Mouse (Mus musculus) myocyte (in vitro differentiated cells): ENCODE measurements at regions not wholly inside any gene's neighbourhood (a gene's known extent, or its start where the extent isn't known, plus 50 kb on each side); places are given as distances from the start of the nearest gene placed in this dataset.

Experiments
- H3K27me3 ChIP-seq: one replicate; pipeline ENCODE4 v1.6.1; 2011; ENCODE audit not compliant: control insufficient read depth, insufficient read depth, insufficient read length
- H3K36me3 ChIP-seq: one replicate; pipeline ENCODE4 v1.6.1; 2011; ENCODE audit not compliant: control insufficient read depth, insufficient read depth
- H3K4me2 ChIP-seq: one replicate; pipeline ENCODE4 v1.6.1; 2011; ENCODE audit warnings: low read depth, control low read depth
- H3K4me3 ChIP-seq: one replicate; pipeline ENCODE4 v1.5.1; 2011; ENCODE audit warnings: mild to moderate bottlenecking, control low read depth, moderate library complexity
- H3K79me2 ChIP-seq: one replicate; pipeline ENCODE4 v1.6.1; 2011; ENCODE audit not compliant: control insufficient read depth, insufficient read depth
- H3ac ChIP-seq: one replicate; pipeline ENCODE4 v1.6.1; 2011; ENCODE audit not compliant: control insufficient read depth, insufficient read length
- CEBPB ChIP-seq: IDR thresholded peaks from 2 replicates; pipeline ENCODE4 v1.6.1; 2011; ENCODE audit warnings: mild to moderate bottlenecking, moderate library complexity; ENCODE audit not compliant: poor library complexity, insufficient read depth, severe bottlenecking
- E2F4 ChIP-seq: IDR thresholded peaks from one replicate; pipeline ENCODE4 v1.6.1; 2011; ENCODE audit warnings: mild to moderate bottlenecking, control low read depth, moderate library complexity; ENCODE audit not compliant: insufficient read depth
- MAX ChIP-seq: IDR thresholded peaks from one replicate; pipeline ENCODE4 v1.6.1; 2011; ENCODE audit warnings: low read depth, mild to moderate bottlenecking, control low read depth
- MYOD1 ChIP-seq, 3 experiments: IDR thresholded peaks; one replicate each; pipeline ENCODE4 v1.6.1; 2011; ENCODE audit warnings: control low read depth in 2 of 3, low read depth in 2 of 3, mild to moderate bottlenecking in 2 of 3, moderate library complexity in 1 of 3; ENCODE audit not compliant: insufficient read length in 2 of 3, control insufficient read depth in 1 of 3
- MYOG ChIP-seq, 3 experiments: IDR thresholded peaks; one replicate each; pipeline ENCODE4 v1.6.1; 2011; ENCODE audit warnings: control low read depth in 2 of 3, low read depth in 2 of 3, mild to moderate bottlenecking in 2 of 3; ENCODE audit not compliant: insufficient read length in 2 of 3, control insufficient read depth in 1 of 3, insufficient read depth in 1 of 3
- POLR2A ChIP-seq: IDR thresholded peaks from one replicate; pipeline ENCODE4 v1.6.1; 2011; ENCODE audit warnings: low read depth, mild to moderate bottlenecking, control low read depth, moderate library complexity; ENCODE audit not compliant: insufficient read length
- POLR2AphosphoS2 ChIP-seq: IDR thresholded peaks from one replicate; pipeline ENCODE4 v1.6.1; 2011; ENCODE audit warnings: low read depth, control low read depth; ENCODE audit not compliant: insufficient read length
- REST ChIP-seq: IDR thresholded peaks from one replicate; pipeline ENCODE4 v1.6.1; 2011; ENCODE audit warnings: mild to moderate bottlenecking, control low read depth, moderate library complexity; ENCODE audit not compliant: insufficient read depth, insufficient read length
- SRF ChIP-seq: IDR thresholded peaks from one replicate; pipeline ENCODE4 v1.6.1; 2011; ENCODE audit warnings: low read depth; ENCODE audit not compliant: control insufficient read depth, insufficient read length
- TCF12 ChIP-seq: IDR thresholded peaks from one replicate; pipeline ENCODE4 v1.6.1; 2011; ENCODE audit warnings: mild to moderate bottlenecking, control low read depth; ENCODE audit not compliant: poor library complexity, insufficient read depth, severe bottlenecking
- TCF3 ChIP-seq: IDR thresholded peaks from one replicate; pipeline ENCODE4 v1.6.1; 2011; ENCODE audit warnings: low read depth, control low read depth; ENCODE audit not compliant: insufficient read length
- USF1 ChIP-seq: IDR thresholded peaks from one replicate; pipeline ENCODE4 v1.6.1; 2011; ENCODE audit warnings: low read depth, mild to moderate bottlenecking, control low read depth, moderate library complexity

DNA sequence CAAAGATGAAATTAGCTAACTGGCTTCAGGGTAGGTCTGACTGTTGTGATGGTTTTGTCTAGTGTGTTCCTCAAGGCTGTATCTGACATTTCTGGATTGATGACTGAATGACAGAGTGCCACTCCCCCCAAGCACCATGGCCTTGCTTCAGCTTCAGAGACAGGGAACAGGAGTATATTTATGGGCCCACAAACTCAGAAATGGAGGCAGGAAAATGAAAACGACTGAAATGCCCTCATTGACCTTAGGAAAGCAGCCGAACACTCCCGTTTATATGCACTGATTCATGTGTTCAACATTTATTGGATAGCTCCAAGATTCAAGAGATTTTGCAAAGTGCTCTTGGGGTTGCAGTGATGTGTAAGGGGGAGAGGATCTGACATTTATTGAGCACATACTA, 288.3 kb downstream of the Slc4a3 start:
- Histone ChIP-seq H3ac (no peak overlapping the region), H3K27me3 (no peaks in the 10 kb centered on the region)

DNA sequence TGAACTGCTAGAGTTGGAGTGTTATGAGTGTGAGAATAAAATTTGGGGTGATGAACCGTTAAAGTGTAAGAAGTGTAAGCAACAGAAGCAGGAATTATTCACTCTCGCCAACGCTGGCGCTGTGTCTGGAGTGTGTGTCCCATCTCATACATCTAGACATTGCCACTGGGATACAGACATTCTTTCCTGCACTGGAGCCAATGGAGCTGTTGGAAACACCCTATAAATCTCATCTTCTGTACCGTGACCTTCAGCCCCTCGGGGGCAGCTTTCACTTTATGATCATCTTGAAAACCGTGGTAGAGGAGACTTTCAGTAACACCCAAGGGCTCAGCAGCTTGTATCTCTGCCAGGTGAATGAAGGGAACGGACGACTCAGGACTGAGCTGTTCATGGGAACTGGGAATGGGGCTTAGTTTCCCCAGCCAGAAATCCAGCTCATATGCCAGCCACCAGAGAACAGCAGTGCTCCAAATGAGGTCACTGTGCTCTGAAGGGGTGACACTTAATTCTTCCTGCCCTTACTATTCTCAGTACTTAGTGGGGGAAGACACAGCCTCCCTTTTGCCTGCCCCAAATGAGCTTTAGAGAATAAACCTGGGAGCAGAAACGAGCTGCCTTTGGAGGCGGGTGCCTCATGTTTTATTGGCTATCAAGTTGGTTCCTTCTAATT, 293.6 kb downstream of the Slc4a3 start:
- Histone ChIP-seq H3K79me2 (no peaks in the 10 kb centered on the region), H3K4me3 (no peak overlapping the region), H3K4me2 (no peak overlapping the region), H3K27me3 (no peaks in the 10 kb centered on the region), H3ac (no peak overlapping the region), H3K36me3 (no peaks in the 10 kb centered on the region)
- TF ChIP-seq E2F4 (no peak), SRF (no peak), MYOD1 (IDR thresholded peaks at IDR 0.05; ENCODE audit: control insufficient read depth in 1 of 3, insufficient read length in 2 of 3, low read depth in 2 of 3) (no peak), MAX (no peak), POLR2A (no peak), USF1 (no peak), POLR2AphosphoS2 (no peak), TCF3 (no peak), MYOG (IDR thresholded peaks at IDR 0.05; ENCODE audit: control insufficient read depth in 1 of 3, insufficient read depth in 1 of 3, insufficient read length in 2 of 3, low read depth in 2 of 3) (no peak)

More for the DNA sequence above, 288.3 kb downstream of the Slc4a3 start:
- TF ChIP-seq REST (no peak), CEBPB (no peak), MYOG (IDR thresholded peaks at IDR 0.05; ENCODE audit: control insufficient read depth in 1 of 3, insufficient read depth in 1 of 3, insufficient read length in 2 of 3, low read depth in 2 of 3) (no peak), TCF12 (no peak), USF1 (no peak)
- H3K4me3 ChIP-seq = no peak overlapping the region
- no peaks in the 10 kb centered on the region for H3K79me2 ChIP-seq
- no peaks in the 10 kb centered on the region for H3K36me3 ChIP-seq
- no peak overlapping the region for H3K4me2 ChIP-seq

GRCm38 (mm10) chr1:75842396-75842795, 296.3 kb downstream of the Slc4a3 start:
- no peak overlapping the region for H3K4me2 ChIP-seq
- H3K36me3 ChIP-seq = no peaks in the 10 kb centered on the region
- no peak overlapping the region for H3ac ChIP-seq
- no peak for TF ChIP-seq MAX
- TF ChIP-seq USF1 = no peak
- TF ChIP-seq TCF12 = no peak
- no peak for TF ChIP-seq E2F4
- TF ChIP-seq TCF3 = no peak
- no peak for TF ChIP-seq MYOD1 (IDR thresholded peaks at IDR 0.05; ENCODE audit: control insufficient read depth in 1 of 3, insufficient read length in 2 of 3, low read depth in 2 of 3)
- no peak for TF ChIP-seq POLR2AphosphoS2
- no peak for TF ChIP-seq MYOG (IDR thresholded peaks at IDR 0.05; ENCODE audit: control insufficient read depth in 1 of 3, insufficient read depth in 1 of 3, insufficient read length in 2 of 3, low read depth in 2 of 3)
- TF ChIP-seq REST = no peak
- no peak for TF ChIP-seq SRF
- TF ChIP-seq CEBPB = no peak
- no peak for TF ChIP-seq POLR2A
- no peak overlapping the region for H3K4me3 ChIP-seq
- H3K79me2 ChIP-seq = no peaks in the 10 kb centered on the region
- no peaks in the 10 kb centered on the region for H3K27me3 ChIP-seq

GRCm38 (mm10) chr1:75843326-75843725, 297.3 kb downstream of the Slc4a3 start:
- H3K4me2 ChIP-seq = no peak overlapping the region
- H3K79me2 ChIP-seq = no peaks in the 10 kb centered on the region
- H3K27me3 ChIP-seq = no peaks in the 10 kb centered on the region
- H3K4me3 ChIP-seq = no peak overlapping the region
- TF ChIP-seq MYOD1 (IDR thresholded peaks at IDR 0.05; ENCODE audit: control insufficient read depth in 1 of 3, insufficient read length in 2 of 3, low read depth in 2 of 3) = no peak
- no peak for TF ChIP-seq SRF
- no peak for TF ChIP-seq MAX
- TF ChIP-seq POLR2AphosphoS2 = no peak
- no peak for TF ChIP-seq USF1
- no peak for TF ChIP-seq MYOG (IDR thresholded peaks at IDR 0.05; ENCODE audit: control insufficient read depth in 1 of 3, insufficient read depth in 1 of 3, insufficient read length in 2 of 3, low read depth in 2 of 3)
- TF ChIP-seq TCF12 = no peak
- TF ChIP-seq E2F4 = no peak
- no peak for TF ChIP-seq REST
- no peak for TF ChIP-seq POLR2A
- no peak for TF ChIP-seq TCF3
- H3K36me3 ChIP-seq = no peaks in the 10 kb centered on the region
- no peak overlapping the region for H3ac ChIP-seq

- no peak overlapping the region for H3K4me3 ChIP-seq
- no peak overlapping the region for H3K4me2 ChIP-seq
- H3K36me3 ChIP-seq = no peaks in the 10 kb centered on the region
- H3K79me2 ChIP-seq = no peaks in the 10 kb centered on the region
- H3ac ChIP-seq = no peak overlapping the region
- no peak for TF ChIP-seq E2F4
- TF ChIP-seq CEBPB = no peak
- no peak for TF ChIP-seq USF1
- TF ChIP-seq POLR2A = no peak
- TF ChIP-seq MAX = no peak
- TF ChIP-seq POLR2AphosphoS2 = no peak
- TF ChIP-seq REST = no peak
- TF ChIP-seq SRF = no peak
- no peak for TF ChIP-seq TCF12
- TF ChIP-seq TCF3 = no peak
- TF ChIP-seq MYOG (IDR thresholded peaks at IDR 0.05; ENCODE audit: control insufficient read depth in 1 of 3, insufficient read depth in 1 of 3, insufficient read length in 2 of 3, low read depth in 2 of 3) = no peak
- TF ChIP-seq MYOD1 (IDR thresholded peaks at IDR 0.05; ENCODE audit: control insufficient read depth in 1 of 3, insufficient read length in 2 of 3, low read depth in 2 of 3) = no peak
- H3K27me3 ChIP-seq = no peaks in the 10 kb centered on the region
Observed at GRCm38 (mm10) chr1:75844123-75844522, 298.1 kb downstream of the Slc4a3 start.
